Mouse (Mus musculus): Measurements from ENCODE around the gene Tanc2.

GRCm38 (mm10) chr11:105731541-105731940 lies 141.8 kb downstream of the Tanc2 start:
- TF ChIP-seq CTCF (IDR thresholded peaks at IDR 0.05; ENCODE audit: low read depth) = no peak
- TF ChIP-seq EP300 (IDR thresholded peaks at IDR 0.05; ENCODE audit: low read depth) = no peak

Data from liver, embryonic 14.5 days (tissue).